Mouse (Mus musculus) megakaryocyte, embryonic 14.5 days (primary cell): ENCODE measurements around the gene Atp1b1. TPM values are rescaled to one million over a fixed set of nuclear protein-coding genes. Genes with fewer than 3 reads are reported as not detected.
A peak's percentile ranks its signal among the peaks of the same experiment; 100 is the strongest.

ENCODE experiments used
- H3K27me3 ChIP-seq: replicated peaks from 2 replicates; pipeline ENCODE3; 2012; ENCODE audit warnings: inconsistent platforms
- H3K36me3 ChIP-seq: replicated peaks from 2 replicates; pipeline ENCODE3; 2012; ENCODE audit warnings: low read length, inconsistent platforms, mixed read lengths
- H3K4me1 ChIP-seq: 2 replicates; pipeline ENCODE4 v1.6.1; 2012; ENCODE audit warnings: inconsistent platforms
- H3K4me3 ChIP-seq: replicated peaks from 2 replicates; pipeline ENCODE3; 2012; ENCODE audit warnings: moderate library complexity, mild to moderate bottlenecking, inconsistent platforms
- H3K9me3 ChIP-seq: 2 replicates; pipeline ENCODE4 v1.6.1; 2012; ENCODE audit warnings: inconsistent platforms
- FLI1 ChIP-seq: IDR thresholded peaks from 2 replicates; pipeline ENCODE4 v1.6.1; 2012; ENCODE audit warnings: low read length, inconsistent platforms, mixed read lengths
- GATA1 ChIP-seq: IDR thresholded peaks from 3 replicates; pipeline ENCODE4 v1.6.1; 2012; ENCODE audit warnings: mixed read lengths, low read length, inconsistent platforms, borderline replicate concordance
- polyA plus RNA-seq: library from polyadenylated mRNA; stranded (reverse); fragments of >175 nt; gene quantifications from 2 replicates; pipeline ENCODE4 v1.2.3, GENCODE M21; 2012; ENCODE audit warnings: low replicate concordance; ENCODE audit not compliant: insufficient read depth

The Atp1b1 gene
- polyA plus RNA-seq, 1 experiment = 1.8 TPM

GRCm38 (mm10) chr1:164468329-164468728 is 10.2 kb upstream of the Atp1b1 start:
- Histone ChIP-seq H3K9me3 (0 out of 2 replicates have a peak, but pooled peaks cover 3% of the 10 kb centered on the region), H3K4me1 (no peaks in the 10 kb centered on the region), H3K27me3 (peaks cover 24% of the 10 kb centered on the region), H3K4me3 (no peak overlapping the region), H3K36me3 (no peaks in the 10 kb centered on the region)
- TF ChIP-seq GATA1 = no peak
- TF ChIP-seq FLI1 = no peak

GRCm38 (mm10) chr1:164467406-164467805 is 9.3 kb upstream of the Atp1b1 start:
- no peaks in the 10 kb centered on the region for H3K4me1 ChIP-seq
- peaks cover 24% of the 10 kb centered on the region for H3K27me3 ChIP-seq
- H3K36me3 ChIP-seq = no peaks in the 10 kb centered on the region
- no peak for TF ChIP-seq GATA1
- no peak for TF ChIP-seq FLI1
- H3K9me3 ChIP-seq = 0 out of 2 replicates have a peak, but pooled peaks cover 3% of the 10 kb centered on the region
- H3K4me3 ChIP-seq = no peak overlapping the region

- Histone ChIP-seq H3K9me3 (no peaks in the 10 kb centered on the region; the same call in 1 of the 2 replicates), H3K4me3 (no peak overlapping the region), H3K4me1 (peaks cover 25% of the 10 kb centered on the region), H3K36me3 (no peaks in the 10 kb centered on the region), H3K27me3 (peaks cover 60% of the 10 kb centered on the region)
- no peak for TF ChIP-seq FLI1
- TF ChIP-seq GATA1 = no peak
Observed at GRCm38 (mm10) chr1:164461726-164462125, 3.6 kb upstream of the Atp1b1 start.

- peaks cover 63% of the 10 kb centered on the region for H3K27me3 ChIP-seq
- H3K9me3 ChIP-seq = no peaks in the 10 kb centered on the region; the same call in 1 of the 2 replicates
- peaks cover 25% of the 10 kb centered on the region for H3K4me1 ChIP-seq
- H3K4me3 ChIP-seq = no peak overlapping the region
- no peaks in the 10 kb centered on the region for H3K36me3 ChIP-seq
- no peak for TF ChIP-seq FLI1
- TF ChIP-seq GATA1 = no peak
Observed at GRCm38 (mm10) chr1:164460921-164461697, 3.0 kb upstream of the Atp1b1 start.

GRCm38 (mm10) chr1:164459127-164459905 is 1.2 kb upstream of the Atp1b1 start:
- H3K9me3 ChIP-seq = no peaks in the 10 kb centered on the region; the same call in 1 of the 2 replicates
- peak overlapping the region; percentile 90 for H3K4me3 ChIP-seq
- H3K27me3 ChIP-seq = peaks cover 74% of the 10 kb centered on the region
- TF ChIP-seq GATA1 = no peak
- TF ChIP-seq FLI1 = no peak
- H3K36me3 ChIP-seq = no peaks in the 10 kb centered on the region
- H3K4me1 ChIP-seq = peaks cover 25% of the 10 kb centered on the region

GRCm38 (mm10) chr1:164458621-164459051 is 481 bp upstream of the Atp1b1 start:
- Histone ChIP-seq H3K4me1 (peaks cover 25% of the 10 kb centered on the region), H3K9me3 (no peaks in the 10 kb centered on the region; the same call in 1 of the 2 replicates), H3K36me3 (no peaks in the 10 kb centered on the region), H3K4me3 (peak overlapping the region; percentile 90), H3K27me3 (peaks cover 75% of the 10 kb centered on the region)
- TF ChIP-seq FLI1 (no peak), GATA1 (no peak)

GRCm38 (mm10) chr1:164457531-164458244 is 467 bp downstream of the Atp1b1 start:
- Histone ChIP-seq H3K9me3 (peaks cover 3% of the 10 kb centered on the region; the same call in 1 of the 2 replicates), H3K36me3 (no peaks in the 10 kb centered on the region), H3K4me1 (peaks cover 25% of the 10 kb centered on the region), H3K4me3 (peak overlapping the region; percentile 90), H3K27me3 (peaks cover 81% of the 10 kb centered on the region)
- TF ChIP-seq FLI1 = no peak
- TF ChIP-seq GATA1 = no peak

- H3K4me3 ChIP-seq = peak overlapping the region; percentile 59
- TF ChIP-seq FLI1 = no peak
- peaks cover 25% of the 10 kb centered on the region for H3K4me1 ChIP-seq
- H3K9me3 ChIP-seq = peaks cover 3% of the 10 kb centered on the region; the same call in 1 of the 2 replicates
- H3K36me3 ChIP-seq = no peaks in the 10 kb centered on the region
- H3K27me3 ChIP-seq = peaks cover 82% of the 10 kb centered on the region
Observed at GRCm38 (mm10) chr1:164456731-164457130, 1.4 kb downstream of the Atp1b1 start.

- Histone ChIP-seq H3K9me3 (peaks cover 3% of the 10 kb centered on the region; the same call in 1 of the 2 replicates), H3K4me1 (peaks cover 25% of the 10 kb centered on the region), H3K36me3 (no peaks in the 10 kb centered on the region), H3K27me3 (peaks cover 77% of the 10 kb centered on the region), H3K4me3 (no peak overlapping the region)
- no peak for TF ChIP-seq GATA1
- TF ChIP-seq FLI1 = no peak
Observed at GRCm38 (mm10) chr1:164456065-164456464, 2.1 kb downstream of the Atp1b1 start.
